Mouse (Mus musculus): ENCODE data around the gene Ccdc54. TPM values are rescaled to one million over a fixed set of nuclear protein-coding genes. Genes with fewer than 3 reads are reported as not detected.

Ccdc54 gene
- not detected in 2 replicates for polyA plus RNA-seq (2012; rRNA removed)

GRCm38 (mm10) chr16:50591054-50591453 is at the start of gene Ccdc54:
Gene Ccdc54, minus strand, starts transcription at chr16:50591154.
- H3K4me1 ChIP-seq (ENCODE audit: control insufficient read depth, insufficient read depth, low read length) = no peaks in the 10 kb centered on the region; the same call in 1 of the 2 replicates
- no peak for TF ChIP-seq CTCF (IDR thresholded peaks at IDR 0.05; ENCODE audit: insufficient read depth, low read length)
- no peak for TF ChIP-seq POLR2A (IDR thresholded peaks at IDR 0.05; ENCODE audit: borderline replicate concordance, extremely low read depth, low read depth, low read length)
- DNase-seq = no peak
- H3K4me3 ChIP-seq (replicated peaks; ENCODE audit: extremely low read depth, low read depth, low read length) = no peak within 1 kb of the TSS

GRCm38 (mm10) chr16:50632585-50632984 is 41.6 kb upstream of the Ccdc54 start:
- TF ChIP-seq POLR2A (IDR thresholded peaks at IDR 0.05; ENCODE audit: borderline replicate concordance, extremely low read depth, low read depth, low read length) = no peak
- no peak for TF ChIP-seq CTCF (IDR thresholded peaks at IDR 0.05; ENCODE audit: insufficient read depth, low read length)
- 47% methylated on average over 2 of the region's 2 CpGs for WGBS
- no peaks in the 10 kb centered on the region for H3K4me1 ChIP-seq (ENCODE audit: control insufficient read depth, insufficient read depth, low read length)
- no peak for DNase-seq
- no peak overlapping the region for H3K4me3 ChIP-seq (replicated peaks; ENCODE audit: extremely low read depth, low read depth, low read length)

DNA sequence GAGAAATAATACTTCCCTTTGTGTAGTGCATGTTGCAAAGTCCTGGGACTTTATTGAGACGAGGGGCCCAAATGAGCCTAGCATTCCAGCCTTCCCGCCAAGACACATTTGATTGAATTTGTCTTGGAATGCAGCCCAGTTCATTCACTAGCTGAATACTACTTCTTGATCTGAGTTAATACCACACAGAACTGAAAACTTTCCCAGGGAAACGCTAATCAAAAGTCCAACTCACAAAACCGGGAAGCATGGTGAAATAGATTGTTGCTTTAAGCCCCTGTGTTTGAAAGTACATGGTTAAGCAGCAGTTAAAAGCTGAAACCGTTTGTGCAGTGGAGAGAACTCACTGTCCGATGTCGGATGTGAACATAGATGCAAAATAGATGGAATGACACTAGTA is 24.6 kb upstream of the Ccdc54 start:
- DNase-seq = no peak
- no peaks in the 10 kb centered on the region for H3K4me1 ChIP-seq (ENCODE audit: control insufficient read depth, insufficient read depth, low read length)
- WGBS = 56% methylated on average over 7 of the region's 7 CpGs
- no peak overlapping the region for H3K4me3 ChIP-seq (replicated peaks; ENCODE audit: extremely low read depth, low read depth, low read length)
- TF ChIP-seq CTCF (IDR thresholded peaks at IDR 0.05; ENCODE audit: insufficient read depth, low read length) = no peak
- TF ChIP-seq POLR2A (IDR thresholded peaks at IDR 0.05; ENCODE audit: borderline replicate concordance, extremely low read depth, low read depth, low read length) = no peak

GRCm38 (mm10) chr16:50612944-50613343 is 22.0 kb upstream of the Ccdc54 start:
- 54% methylated on average over 4 of the region's 4 CpGs for WGBS
- no peaks in the 10 kb centered on the region for H3K4me1 ChIP-seq (ENCODE audit: control insufficient read depth, insufficient read depth, low read length)
- no peak overlapping the region for H3K4me3 ChIP-seq (replicated peaks; ENCODE audit: extremely low read depth, low read depth, low read length)
- no peak for DNase-seq
- TF ChIP-seq CTCF (IDR thresholded peaks at IDR 0.05; ENCODE audit: insufficient read depth, low read length) (no peak), POLR2A (IDR thresholded peaks at IDR 0.05; ENCODE audit: borderline replicate concordance, extremely low read depth, low read depth, low read length) (no peak)

- TF ChIP-seq POLR2A (IDR thresholded peaks at IDR 0.05; ENCODE audit: borderline replicate concordance, extremely low read depth, low read depth, low read length) (no peak), CTCF (IDR thresholded peaks at IDR 0.05; ENCODE audit: insufficient read depth, low read length) (no peak)
- DNase-seq = no peak
- no peak overlapping the region for H3K4me3 ChIP-seq (replicated peaks; ENCODE audit: extremely low read depth, low read depth, low read length)
- 82% methylated on average over 5 of the region's 5 CpGs for WGBS
- no peaks in the 10 kb centered on the region for H3K4me1 ChIP-seq (ENCODE audit: control insufficient read depth, insufficient read depth, low read length)
Observed at GRCm38 (mm10) chr16:50610580-50610979, 19.6 kb upstream of the Ccdc54 start.

DNA sequence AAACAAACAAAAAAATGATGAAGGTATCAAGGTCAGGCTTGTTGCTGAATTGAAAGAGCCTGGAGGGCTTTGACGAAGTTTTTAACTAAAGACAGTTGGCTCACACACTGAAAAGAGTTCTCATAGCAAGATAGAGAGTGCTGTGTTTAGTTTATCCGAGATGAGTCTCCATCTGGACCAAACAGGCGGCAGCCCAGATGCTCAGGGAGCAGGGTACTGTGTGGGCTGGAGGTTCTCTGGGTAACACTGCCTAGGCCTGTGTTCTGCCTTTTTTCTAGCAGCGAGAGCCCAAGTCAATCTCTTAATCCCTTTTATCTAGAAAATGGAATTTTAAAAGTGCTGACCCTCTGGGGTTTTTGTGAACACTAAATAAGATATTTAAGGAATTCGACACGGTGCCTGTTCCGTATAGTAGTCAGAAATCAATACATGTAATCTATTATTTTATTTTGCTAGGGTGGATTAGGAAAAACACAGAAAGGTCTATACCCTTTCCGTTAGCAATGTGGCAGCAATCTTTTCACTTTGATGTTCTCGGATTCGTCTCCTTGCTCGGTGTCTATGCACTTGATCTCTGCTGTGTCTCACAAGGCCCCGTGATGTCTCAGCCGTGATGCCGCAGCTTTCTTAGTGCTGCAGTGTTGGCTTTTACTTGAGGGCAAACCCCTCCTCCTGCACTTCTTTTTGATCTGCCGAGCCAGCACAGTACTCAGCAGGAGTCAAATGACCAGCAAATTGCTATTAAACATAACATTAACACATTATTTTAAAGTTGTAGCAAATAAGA is 17.0 kb upstream of the Ccdc54 start:
- Histone ChIP-seq H3K4me3 (replicated peaks; ENCODE audit: extremely low read depth, low read depth, low read length) (no peak overlapping the region), H3K4me1 (ENCODE audit: control insufficient read depth, insufficient read depth, low read length) (no peaks in the 10 kb centered on the region)
- no peak for DNase-seq
- 67% methylated on average over 15 of the region's 15 CpGs for WGBS
- TF ChIP-seq CTCF (IDR thresholded peaks at IDR 0.05; ENCODE audit: insufficient read depth, low read length) = no peak
- no peak for TF ChIP-seq POLR2A (IDR thresholded peaks at IDR 0.05; ENCODE audit: borderline replicate concordance, extremely low read depth, low read depth, low read length)

- DNase-seq = no peak
- Histone ChIP-seq H3K4me1 (ENCODE audit: control insufficient read depth, insufficient read depth, low read length) (no peaks in the 10 kb centered on the region), H3K4me3 (replicated peaks; ENCODE audit: extremely low read depth, low read depth, low read length) (no peak overlapping the region)
- TF ChIP-seq POLR2A (IDR thresholded peaks at IDR 0.05; ENCODE audit: borderline replicate concordance, extremely low read depth, low read depth, low read length) = no peak
- no peak for TF ChIP-seq CTCF (IDR thresholded peaks at IDR 0.05; ENCODE audit: insufficient read depth, low read length)
- 61% methylated on average over 11 of the region's 11 CpGs for WGBS
Observed at GRCm38 (mm10) chr16:50604826-50605225, 13.9 kb upstream of the Ccdc54 start.

DNA sequence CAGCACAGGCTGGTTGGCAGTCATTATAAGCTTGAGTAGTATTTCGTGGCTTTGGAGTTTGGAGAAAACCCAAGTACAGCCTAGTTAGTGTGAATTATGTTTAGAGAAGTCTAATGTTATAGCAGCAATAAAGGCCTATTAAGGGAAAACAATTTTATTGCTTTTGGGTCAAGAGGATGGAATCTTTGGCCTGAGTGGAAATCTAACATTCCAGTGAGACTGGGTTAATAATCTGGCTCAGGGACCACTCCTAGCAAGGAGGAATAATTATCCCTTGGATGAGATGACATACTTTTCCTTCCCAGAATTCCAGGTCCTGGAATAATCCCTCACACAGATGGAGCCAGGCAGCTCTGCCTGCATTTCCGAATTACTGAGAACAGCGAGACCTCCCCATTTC is 11.0 kb upstream of the Ccdc54 start:
- H3K4me1 ChIP-seq (ENCODE audit: control insufficient read depth, insufficient read depth, low read length) = no peaks in the 10 kb centered on the region
- no peak overlapping the region for H3K4me3 ChIP-seq (replicated peaks; ENCODE audit: extremely low read depth, low read depth, low read length)
- 59% methylated on average over 3 of the region's 3 CpGs for WGBS
- TF ChIP-seq POLR2A (IDR thresholded peaks at IDR 0.05; ENCODE audit: borderline replicate concordance, extremely low read depth, low read depth, low read length) (no peak), CTCF (IDR thresholded peaks at IDR 0.05; ENCODE audit: insufficient read depth, low read length) (no peak)
- no peak for DNase-seq

DNA sequence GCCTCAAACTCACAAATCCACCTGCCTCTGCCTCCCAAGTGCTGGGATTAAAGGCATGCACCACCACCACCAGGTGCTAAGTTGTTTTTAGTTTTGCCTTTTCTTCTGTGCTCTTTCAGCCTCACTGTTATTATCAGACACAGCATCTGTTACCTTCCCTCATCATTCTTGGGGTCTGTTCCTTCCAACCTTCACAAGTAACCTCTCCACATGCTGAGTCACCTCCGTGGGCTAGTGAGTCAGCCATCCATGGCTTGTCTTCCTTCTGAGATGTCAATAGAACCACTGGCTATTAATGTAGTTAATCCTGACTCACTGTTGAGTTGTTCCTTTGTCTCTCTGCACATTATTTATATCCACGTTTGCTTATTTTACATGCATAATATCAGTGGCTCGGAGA is 9.7 kb upstream of the Ccdc54 start:
- Histone ChIP-seq H3K4me3 (replicated peaks; ENCODE audit: extremely low read depth, low read depth, low read length) (no peak overlapping the region), H3K4me1 (ENCODE audit: control insufficient read depth, insufficient read depth, low read length) (no peaks in the 10 kb centered on the region)
- no peak for DNase-seq
- WGBS = 70% methylated on average over 3 of the region's 3 CpGs
- TF ChIP-seq POLR2A (IDR thresholded peaks at IDR 0.05; ENCODE audit: borderline replicate concordance, extremely low read depth, low read depth, low read length) (no peak), CTCF (IDR thresholded peaks at IDR 0.05; ENCODE audit: insufficient read depth, low read length) (no peak)

DNA sequence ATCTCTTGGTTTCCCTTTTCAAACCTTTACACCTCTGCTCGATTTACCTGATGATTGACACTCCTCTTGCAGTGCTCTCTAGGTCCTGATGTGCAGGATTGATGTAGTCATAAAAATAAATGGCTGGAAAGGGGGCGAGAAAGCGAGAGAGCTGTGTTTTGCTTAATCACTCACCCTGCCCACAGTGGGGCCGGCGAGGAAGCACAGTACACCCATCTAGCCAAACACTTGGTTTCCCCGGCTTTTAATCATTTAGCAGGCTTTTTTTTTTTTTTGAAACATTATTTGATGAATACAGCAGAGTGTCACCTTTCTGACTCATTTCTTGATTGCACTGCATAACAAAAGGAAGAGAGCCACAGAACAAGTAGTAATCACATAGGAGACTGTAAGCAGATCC is 5.7 kb upstream of the Ccdc54 start:
- DNase-seq = no peak
- Histone ChIP-seq H3K4me3 (replicated peaks; ENCODE audit: extremely low read depth, low read depth, low read length) (no peak overlapping the region), H3K4me1 (ENCODE audit: control insufficient read depth, insufficient read depth, low read length) (no peaks in the 10 kb centered on the region)
- no peak for TF ChIP-seq POLR2A (IDR thresholded peaks at IDR 0.05; ENCODE audit: borderline replicate concordance, extremely low read depth, low read depth, low read length)
- TF ChIP-seq CTCF (IDR thresholded peaks at IDR 0.05; ENCODE audit: insufficient read depth, low read length) = no peak
- WGBS = 45% methylated on average over 6 of the region's 6 CpGs
